Mouse (Mus musculus) hindbrain, embryonic 14.5 days (tissue): ENCODE data around the gene Gm7138. TPM values are rescaled to one million over a fixed set of nuclear protein-coding genes. Genes with fewer than 3 reads are reported as not detected.
"Not testable (repeated sequence)": the region's sequence is repeated elsewhere in the genome, so short reads cannot be mapped to it uniquely, and the experiment has no call there.

ENCODE experiments used
- ATAC-seq: fragments of 200-750 bp; cut with Nextera tagmentation; 2 replicates; pipeline ENCODE4 v1.8.0; 2017; ENCODE audit warnings: moderate number of reproducible peaks, mild to moderate bottlenecking, moderate TSS enrichment, moderate library complexity; ENCODE audit not compliant: low FRiP score
- DNase-seq: peaks from one replicate; pipeline ENCODE4 v3.0.0-alpha.2; 2015; ENCODE audit warnings: low spot score
- H3K27ac ChIP-seq: fragments of 300-500 bp; sonication (generic); 2 replicates; pipeline ENCODE4 v1.5.1; 2014; ENCODE audit warnings: mild to moderate bottlenecking, moderate library complexity
- H3K27me3 ChIP-seq: fragments of 300-500 bp; sonication (generic); 2 replicates; pipeline ENCODE4 v1.6.1; 2014; ENCODE audit warnings: mild to moderate bottlenecking, low read length, mixed read lengths; ENCODE audit not compliant: control insufficient read depth, insufficient read depth
- H3K36me3 ChIP-seq: fragments of 300-500 bp; sonication (generic); replicated peaks from 2 replicates; pipeline ENCODE4 v1.6.1; 2014; ENCODE audit not compliant: control insufficient read depth, insufficient read depth
- H3K4me1 ChIP-seq: fragments of 300-500 bp; sonication (generic); replicated peaks from 2 replicates; pipeline ENCODE4 v1.6.1; 2014; ENCODE audit warnings: antibody characterized with exemption, low read length, mixed read lengths; ENCODE audit not compliant: control insufficient read depth, insufficient read depth
- H3K4me2 ChIP-seq: fragments of 300-500 bp; sonication (generic); replicated peaks from 2 replicates; pipeline ENCODE4 v1.6.1; 2014; ENCODE audit warnings: mild to moderate bottlenecking, moderate library complexity
- H3K4me3 ChIP-seq: fragments of 300-500 bp; sonication (generic); replicated peaks from 2 replicates; pipeline ENCODE4 v1.5.1; 2014; ENCODE audit warnings: mild to moderate bottlenecking, low read length
- H3K9ac ChIP-seq: fragments of 300-500 bp; sonication (generic); 2 replicates; pipeline ENCODE4 v1.6.1; 2014
- H3K9me3 ChIP-seq: fragments of 300-500 bp; sonication (generic); 2 replicates; pipeline ENCODE4 v1.6.1; 2016; ENCODE audit warnings: low read length; ENCODE audit not compliant: control insufficient read depth
- WGBS: fragments of 180-500 bp; shearing (Covaris S2); extraction: QIAGEN DNeasy Blood & Tissue Kit; methylation state at CpG from one replicate; pipeline ENCODE4 v1.1.7; 2014; 5-methylcytosine and 5-hydroxymethylcytosine counted together
- polyA plus RNA-seq: library from polyadenylated mRNA; unstranded; fragments of >200 nt; fragmentation: Nextera tagmentation; extraction: Ambion mirVana; gene quantifications from 2 replicates; pipeline ENCODE4 v1.2.1, GENCODE M21; 2014

The Gm7138 gene
- polyA plus RNA-seq: not detected in 2 replicates

GRCm38 (mm10) chr10:77776844-77777243 lies at the start of gene Gm7138:
TSS of gene Gm7138 (minus strand) at chr10:77776944.
- not testable (repeated sequence) for H3K27me3 ChIP-seq, H3K4me1 ChIP-seq, H3K9me3 ChIP-seq, H3K4me2 ChIP-seq, ATAC-seq, H3K27ac ChIP-seq, H3K9ac ChIP-seq, H3K36me3 ChIP-seq, DNase-seq, H3K4me3 ChIP-seq
- WGBS: 75% methylated on average over 1 of the region's 1 CpGs

- DNase-seq (no peak), ATAC-seq (no peak)
- Histone ChIP-seq H3K4me3 (no peak overlapping the region), H3K36me3 (no peaks in the 10 kb centered on the region), H3K9me3 (0 out of 2 replicates have a peak, but pooled peaks cover 5% of the 10 kb centered on the region), H3K9ac (no peak overlapping the region), H3K4me2 (no peak overlapping the region), H3K4me1 (no peaks in the 10 kb centered on the region), H3K27ac (no peak overlapping the region), H3K27me3 (no peaks in the 10 kb centered on the region)
- WGBS: 45% methylated on average over 4 of the region's 4 CpGs
These were observed 42.5 kb upstream of the Gm7138 start for GRCm38 (mm10) chr10:77819203-77819602.

- Histone ChIP-seq H3K9ac (no peak overlapping the region), H3K9me3 (0 out of 2 replicates have a peak, but pooled peaks cover 5% of the 10 kb centered on the region), H3K27ac (no peak overlapping the region), H3K4me3 (no peak overlapping the region), H3K4me1 (no peaks in the 10 kb centered on the region), H3K36me3 (no peaks in the 10 kb centered on the region), H3K27me3 (no peaks in the 10 kb centered on the region), H3K4me2 (no peak overlapping the region)
- 100% methylated on average over 4 of the region's 4 CpGs for WGBS
- DNase-seq: no peak
- no peak for ATAC-seq
These were observed 41.8 kb upstream of the Gm7138 start for GRCm38 (mm10) chr10:77818523-77818922.

- DNase-seq: peak; percentile 34
- no peak overlapping the region for H3K9ac ChIP-seq
- no peaks in the 10 kb centered on the region for H3K27me3 ChIP-seq
- H3K4me2 ChIP-seq: no peak overlapping the region
- H3K4me3 ChIP-seq: no peak overlapping the region
- no peaks in the 10 kb centered on the region for H3K9me3 ChIP-seq
- H3K4me1 ChIP-seq: no peaks in the 10 kb centered on the region
- no peak overlapping the region for H3K27ac ChIP-seq
- H3K36me3 ChIP-seq: no peaks in the 10 kb centered on the region
- no peak for ATAC-seq
- WGBS: 25% methylated on average over 5 of the region's 5 CpGs
These were observed 38.8 kb upstream of the Gm7138 start for GRCm38 (mm10) chr10:77815514-77815913.

GRCm38 (mm10) chr10:77814382-77814781 lies 37.6 kb upstream of the Gm7138 start, which contains the start of gene Gm2696:
TSS of gene Gm2696 (plus strand) at chr10:77814682.
- Histone ChIP-seq H3K27ac (no peak within 1 kb of the TSS), H3K4me3 (no peak within 1 kb of the TSS), H3K27me3 (no peaks in the 10 kb centered on the region), H3K4me1 (no peaks in the 10 kb centered on the region), H3K9me3 (no peaks in the 10 kb centered on the region), H3K9ac (no peak within 1 kb of the TSS), H3K36me3 (no peaks in the 10 kb centered on the region), H3K4me2 (no peak within 1 kb of the TSS)
- DNase-seq: no peak
- WGBS: 53% methylated on average over 4 of the region's 4 CpGs
- ATAC-seq: no peak

GRCm38 (mm10) chr10:77811743-77812142 lies 35.0 kb upstream of the Gm7138 start, which contains the start of gene Gm9507:
TSS of gene Gm9507 (minus strand) at chr10:77811843.
- Histone ChIP-seq H3K4me2 (no peak within 1 kb of the TSS), H3K4me1 (no peaks in the 10 kb centered on the region), H3K27ac (no peak within 1 kb of the TSS), H3K9me3 (no peaks in the 10 kb centered on the region), H3K9ac (no peak within 1 kb of the TSS), H3K36me3 (no peaks in the 10 kb centered on the region), H3K27me3 (no peaks in the 10 kb centered on the region), H3K4me3 (no peak within 1 kb of the TSS)
- DNase-seq: no peak
- no peak for ATAC-seq
- 70% methylated on average over 5 of the region's 5 CpGs for WGBS

GRCm38 (mm10) chr10:77804095-77804494 lies 27.4 kb upstream of the Gm7138 start:
- Histone ChIP-seq H3K9me3 (no peaks in the 10 kb centered on the region), H3K36me3 (no peaks in the 10 kb centered on the region), H3K27me3 (no peaks in the 10 kb centered on the region), H3K27ac (no peak overlapping the region), H3K9ac (no peak overlapping the region), H3K4me1 (no peaks in the 10 kb centered on the region), H3K4me3 (no peak overlapping the region), H3K4me2 (no peak overlapping the region)
- 88% methylated on average over 3 of the region's 3 CpGs for WGBS
- ATAC-seq (no peak), DNase-seq (no peak)

GRCm38 (mm10) chr10:77798921-77799508 lies 22.3 kb upstream of the Gm7138 start, which contains the start of gene Gm19668:
TSS of gene Gm19668 (minus strand) at chr10:77799133.
- Histone ChIP-seq H3K27me3 (no peaks in the 10 kb centered on the region), H3K4me1 (no peaks in the 10 kb centered on the region), H3K4me2 (no peak within 1 kb of the TSS), H3K27ac (no peak within 1 kb of the TSS), H3K4me3 (no peak within 1 kb of the TSS), H3K9me3 (no peaks in the 10 kb centered on the region), H3K9ac (no peak within 1 kb of the TSS), H3K36me3 (no peaks in the 10 kb centered on the region)
- ATAC-seq (no peak), DNase-seq (no peak)
- WGBS: 59% methylated on average over 8 of the region's 8 CpGs

- DNase-seq, H3K27me3 ChIP-seq, H3K4me3 ChIP-seq, H3K9ac ChIP-seq, H3K4me2 ChIP-seq, H3K27ac ChIP-seq, ATAC-seq, H3K4me1 ChIP-seq, H3K36me3 ChIP-seq, H3K9me3 ChIP-seq: not testable (repeated sequence)
- 30% methylated on average over 3 of the region's 3 CpGs for WGBS
These were observed 21.6 kb upstream of the Gm7138 start for GRCm38 (mm10) chr10:77798164-77798920.
